In the genomic region with DNA sequence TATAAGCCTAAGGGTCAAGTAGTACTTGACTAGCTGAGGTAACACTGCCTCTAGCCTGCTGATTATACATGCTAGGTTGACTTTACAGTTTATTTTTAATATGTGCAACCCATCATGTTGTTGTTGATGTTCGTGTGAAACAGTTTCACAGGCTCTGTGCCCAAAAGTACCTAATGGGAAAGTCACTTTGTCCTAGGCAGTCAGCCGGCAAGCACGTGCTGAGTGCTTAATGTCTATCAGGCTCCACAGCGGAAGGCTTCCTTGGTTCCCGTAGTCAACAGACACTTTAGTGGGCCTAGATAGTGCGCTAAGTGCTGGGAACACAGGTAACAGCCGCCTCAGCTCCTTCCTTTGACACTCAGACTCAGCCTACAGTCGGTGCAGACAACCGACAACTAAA, we compare ENCODE assay signal across 12 mouse cellular contexts.
"Had no signal": no experiment of that assay in that cellular context is flagged by ENCODE, and none has a peak within 500 bp of the region (broad histone marks: within the 10 kb centered on the region; RNA-seq: fewer than 3 reads in every experiment).

No protein-coding gene starts in this region.

- H3K4me2 ChIP-seq: limb, embryonic 13.5 days; liver, embryonic 11.5 days; liver, embryonic 15.5 days; midbrain, embryonic 13.5 days; stomach, embryonic 15.5 days had no signal

- H3K27me3 ChIP-seq: limb, embryonic 13.5 days; liver, embryonic 15.5 days; stomach, embryonic 15.5 days had no signal

- H3K4me1 ChIP-seq: liver, embryonic 15.5 days; stomach, embryonic 15.5 days had no signal

- H3K9ac ChIP-seq: limb, embryonic 13.5 days; liver, embryonic 15.5 days; midbrain, embryonic 13.5 days; stomach, embryonic 15.5 days had no signal

- H3K9me3 ChIP-seq: limb, embryonic 13.5 days; liver, embryonic 15.5 days; midbrain, embryonic 13.5 days; stomach, embryonic 15.5 days had no signal

- H3K36me3 ChIP-seq: limb, embryonic 13.5 days; liver, embryonic 15.5 days; midbrain, embryonic 13.5 days; stomach, embryonic 15.5 days had no signal

- H3K4me3 ChIP-seq: limb, embryonic 13.5 days; liver, embryonic 15.5 days; midbrain, embryonic 13.5 days; stomach, embryonic 15.5 days had no signal

- DNase-seq: left cerebral cortex, postnatal 4 days; lung, adult 2 months; lung, postnatal 36 days; right cerebral cortex, postnatal 14 days; thymus, adult 2 months; thymus, postnatal 25 days had no signal

- H3K27ac ChIP-seq: limb, embryonic 13.5 days; liver, embryonic 15.5 days; stomach, embryonic 15.5 days had no signal

- ATAC-seq: lung, postnatal 0 days; midbrain, embryonic 13.5 days had no signal
